Mouse (Mus musculus): ENCODE measurements around the gene Fgfr2.

DNA sequence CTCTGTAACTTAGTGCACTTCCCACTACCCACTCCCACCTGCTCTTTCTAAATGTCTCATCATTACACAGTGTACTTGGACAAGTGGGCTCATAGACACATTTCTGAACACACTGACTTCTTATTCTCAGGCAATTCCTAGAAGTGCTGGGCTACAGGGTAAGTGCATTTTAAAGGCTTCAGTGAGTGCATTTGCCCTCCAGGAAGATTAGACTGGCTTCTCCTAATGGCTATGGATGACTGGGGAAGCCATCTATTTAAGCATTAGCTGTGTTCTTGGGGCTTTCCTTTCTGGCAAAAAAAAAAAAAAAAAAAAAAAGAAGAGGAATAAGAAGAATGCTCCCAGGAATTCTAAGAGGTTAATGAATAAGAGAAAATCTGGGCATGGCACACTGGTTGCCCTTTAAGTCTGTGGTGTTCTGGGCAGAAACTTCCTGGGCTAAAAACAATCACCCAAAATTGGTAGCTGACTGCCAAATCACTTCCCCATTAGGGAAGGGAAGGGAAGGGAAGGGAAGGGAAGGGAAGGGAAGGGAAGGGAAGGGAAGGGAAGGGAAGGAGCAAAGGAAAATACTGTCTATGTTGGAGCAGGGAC lies 729.5 kb downstream of the Fgfr2 start:
- TF ChIP-seq CTCF (conservative IDR thresholded peaks at IDR 0.05; ENCODE audit: low read length) = no peak
- TF ChIP-seq NANOG (IDR thresholded peaks at IDR 0.05; ENCODE audit: borderline replicate concordance, low read length) = no peak
- no peak for TF ChIP-seq POU5F1 (IDR thresholded peaks at IDR 0.05; ENCODE audit: borderline replicate concordance, low read length)

All from E14TG2a.4 (cell line).